Mouse (Mus musculus): ENCODE measurements around the gene St6galnac5. TPM values are rescaled to one million over a fixed set of nuclear protein-coding genes. Genes with fewer than 3 reads are reported as not detected.
"Not testable (repeated sequence)": the region's sequence is repeated elsewhere in the genome, so short reads cannot be mapped to it uniquely, and the experiment has no call there.

Gene St6galnac5
- polyA plus RNA-seq, 2 experiments from 2014 or later: 0.40 TPM; not detected in 1

DNA sequence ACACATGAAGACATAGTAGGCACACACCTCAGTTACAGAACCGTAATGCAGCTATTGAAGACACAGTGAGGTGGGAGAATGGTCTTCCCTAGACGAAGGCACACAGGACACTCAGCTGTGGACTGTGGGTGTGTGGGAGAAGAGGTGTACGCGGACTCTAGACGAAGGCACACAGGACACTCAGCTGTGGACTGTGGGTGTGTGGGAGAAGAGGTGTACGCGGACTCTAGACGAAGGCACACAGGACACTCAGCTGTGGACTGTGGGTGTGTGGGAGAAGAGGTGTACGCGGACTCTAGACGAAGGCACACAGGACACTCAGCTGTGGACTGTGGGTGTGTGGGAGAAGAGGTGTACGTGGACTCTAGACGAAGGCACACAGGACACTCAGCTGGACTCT lies 197.7 kb downstream of the St6galnac5 start:
- ATAC-seq: not testable (repeated sequence)

DNA sequence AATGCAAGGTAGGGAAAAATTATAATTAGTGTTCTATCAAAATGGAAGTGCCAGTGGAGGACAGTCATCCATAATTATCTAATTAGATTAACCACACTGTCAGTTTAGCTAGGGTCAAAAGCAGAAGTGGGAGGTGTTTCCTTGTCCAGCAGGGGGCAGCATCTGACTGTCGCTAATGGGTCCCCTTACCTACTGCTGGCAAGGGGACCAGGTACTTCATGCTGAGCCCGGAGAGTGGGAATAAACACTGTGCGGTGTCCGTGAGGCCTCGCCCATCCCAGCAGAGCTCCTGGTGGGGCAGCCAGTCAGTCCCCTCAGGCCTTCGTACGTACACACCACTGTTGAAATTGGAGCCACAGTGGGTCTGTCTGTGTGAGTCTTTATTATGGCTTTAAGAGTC lies 198.3 kb downstream of the St6galnac5 start:
- ATAC-seq: peak; percentile 89

GRCm38 (mm10) chr3:152779819-152780218 lies 202.2 kb downstream of the St6galnac5 start:
- ATAC-seq: no peak

DNA sequence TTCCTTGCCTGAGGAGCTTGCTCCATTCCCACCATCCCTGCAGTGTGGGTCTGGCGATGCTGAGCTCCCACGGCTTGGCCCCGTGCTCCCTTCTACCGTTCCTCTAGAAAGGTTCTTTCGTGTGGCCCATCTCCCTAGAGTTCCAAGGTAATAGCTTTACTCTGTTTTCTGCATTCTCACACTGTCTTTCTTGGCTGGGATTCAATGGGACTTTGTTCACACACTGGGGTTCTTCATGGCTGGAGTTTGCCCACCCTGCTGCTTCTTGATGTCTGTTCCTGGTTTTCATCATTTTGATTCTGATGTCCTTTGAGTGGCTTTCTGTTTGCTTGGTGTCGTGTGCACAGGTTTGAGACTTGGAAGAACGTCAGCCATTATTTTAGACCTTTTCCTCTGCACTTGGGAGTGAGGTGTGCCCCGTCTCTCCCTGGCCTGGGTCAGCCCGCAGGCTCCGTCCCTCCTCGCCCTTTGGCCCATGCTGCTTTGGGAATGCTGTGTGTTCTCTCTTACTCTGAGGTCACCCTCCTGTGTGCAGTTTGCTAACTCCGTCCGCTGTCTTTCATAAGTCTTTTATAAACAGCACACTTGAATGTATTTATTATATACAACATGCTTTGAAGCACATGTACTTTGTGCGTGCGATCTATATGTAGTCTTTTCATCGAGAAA lies 205.0 kb downstream of the St6galnac5 start:
- ATAC-seq: no peak

GRCm38 (mm10) chr3:152776363-152776762 lies 205.7 kb downstream of the St6galnac5 start:
- no peak for ATAC-seq

GRCm38 (mm10) chr3:152770056-152770455 lies 212.0 kb downstream of the St6galnac5 start:
- ATAC-seq: no peak

DNA sequence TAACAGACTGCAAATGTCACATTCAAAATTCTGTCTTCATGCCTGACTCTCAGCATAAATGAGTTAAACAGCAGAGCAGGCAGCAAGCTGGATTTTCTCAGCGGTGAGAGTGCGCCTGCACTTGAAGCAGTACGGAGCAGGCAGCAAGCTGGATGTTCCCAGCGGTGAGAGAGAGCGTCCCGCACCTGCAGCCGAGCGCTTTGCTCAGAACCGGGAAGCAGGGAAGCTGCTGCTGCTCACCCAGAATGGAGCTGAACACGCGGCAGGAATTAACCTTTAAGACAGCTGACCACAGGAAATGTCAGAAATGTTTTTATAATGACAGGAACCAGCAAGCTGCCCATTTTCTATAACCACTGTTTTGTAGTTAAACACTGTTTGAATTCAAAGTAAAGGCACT lies 214.6 kb downstream of the St6galnac5 start:
- ATAC-seq: no peak

Measured in activated CD4-positive, CD25-positive, alpha-beta regulatory T cell, adult 4 months (primary cell).